Mouse (Mus musculus): ENCODE results near the gene Sv2a.

- TF ChIP-seq TCF12 (IDR thresholded peaks at IDR 0.05; ENCODE audit: insufficient read depth, poor library complexity, severe bottlenecking) (no peak), USF1 (IDR thresholded peaks at IDR 0.05; ENCODE audit: low read depth) (no peak), POLR2A (IDR thresholded peaks at IDR 0.05; ENCODE audit: insufficient read length, low read depth) (no peak), POLR2AphosphoS2 (IDR thresholded peaks at IDR 0.05; ENCODE audit: insufficient read length, low read depth) (no peak)
Observed at GRCm38 (mm10) chr3:96159820-96160219, 21.1 kb upstream of the Sv2a start.

Measured in myocyte (in vitro differentiated cells).